Mouse (Mus musculus) limb, embryonic 11.5 days (tissue): ENCODE results near the gene Fpr2. TPM values are rescaled to one million over a fixed set of nuclear protein-coding genes. Genes with fewer than 3 reads are reported as not detected.
"Not testable (repeated sequence)": the region's sequence is repeated elsewhere in the genome, so short reads cannot be mapped to it uniquely, and the experiment has no call there.

Source experiments
- ATAC-seq: fragments of 200-750 bp; cut with Nextera tagmentation; 2 replicates; pipeline ENCODE4 v1.8.0; 2017; ENCODE audit warnings: low read depth; ENCODE audit not compliant: insufficient number of reproducible peaks, low FRiP score, low TSS enrichment
- DNase-seq: peaks from one replicate; pipeline ENCODE4 v3.0.0-alpha.2; 2015; ENCODE audit warnings: low spot score
- H3K27ac ChIP-seq: fragments of 300-500 bp; sonication (generic); replicated peaks from 2 replicates; pipeline ENCODE4 v1.5.1; 2014; ENCODE audit warnings: low read depth, mild to moderate bottlenecking, low read length
- H3K27me3 ChIP-seq: fragments of 300-500 bp; sonication (generic); 2 replicates; pipeline ENCODE4 v1.6.1; 2014; ENCODE audit warnings: mild to moderate bottlenecking, low read length, mixed read lengths; ENCODE audit not compliant: control insufficient read depth, insufficient read depth
- H3K36me3 ChIP-seq: fragments of 300-500 bp; sonication (generic); 2 replicates; pipeline ENCODE4 v1.6.1; 2014; ENCODE audit warnings: mild to moderate bottlenecking, low read length, moderate library complexity, mixed read lengths; ENCODE audit not compliant: control insufficient read depth, insufficient read depth
- H3K4me1 ChIP-seq: fragments of 300-500 bp; sonication (generic); 2 replicates; pipeline ENCODE4 v1.6.1; 2014; ENCODE audit warnings: low read length, mixed read lengths; ENCODE audit not compliant: control insufficient read depth, insufficient read depth
- H3K4me2 ChIP-seq: fragments of 300-500 bp; sonication (generic); 2 replicates; pipeline ENCODE4 v1.6.1; 2014; ENCODE audit warnings: low read depth, mild to moderate bottlenecking, moderate library complexity; ENCODE audit not compliant: severe bottlenecking
- H3K4me3 ChIP-seq: fragments of 300-500 bp; sonication (generic); 2 replicates; pipeline ENCODE4 v1.5.1; 2014; ENCODE audit warnings: low read depth, low read length
- H3K9ac ChIP-seq: fragments of 300-500 bp; sonication (generic); 2 replicates; pipeline ENCODE4 v1.6.1; 2014; ENCODE audit warnings: mild to moderate bottlenecking, low read length
- H3K9me3 ChIP-seq: fragments of 300-500 bp; sonication (generic); 2 replicates; pipeline ENCODE4 v1.6.1; 2016; ENCODE audit warnings: low read length; ENCODE audit not compliant: control insufficient read depth
- WGBS: fragments of 180-500 bp; shearing (Covaris S2); extraction: QIAGEN DNeasy Blood & Tissue Kit; methylation state at CpG from one replicate; pipeline ENCODE4 v1.1.7; 2014; 5-methylcytosine and 5-hydroxymethylcytosine counted together
- polyA plus RNA-seq: library from polyadenylated mRNA; unstranded; fragments of >200 nt; fragmentation: Nextera tagmentation; extraction: Ambion mirVana; gene quantifications from 2 replicates; pipeline ENCODE4 v1.2.1, GENCODE M21; 2014

The Fpr2 gene
- polyA plus RNA-seq, 1 experiment from 2014 or later, result not detected

DNA sequence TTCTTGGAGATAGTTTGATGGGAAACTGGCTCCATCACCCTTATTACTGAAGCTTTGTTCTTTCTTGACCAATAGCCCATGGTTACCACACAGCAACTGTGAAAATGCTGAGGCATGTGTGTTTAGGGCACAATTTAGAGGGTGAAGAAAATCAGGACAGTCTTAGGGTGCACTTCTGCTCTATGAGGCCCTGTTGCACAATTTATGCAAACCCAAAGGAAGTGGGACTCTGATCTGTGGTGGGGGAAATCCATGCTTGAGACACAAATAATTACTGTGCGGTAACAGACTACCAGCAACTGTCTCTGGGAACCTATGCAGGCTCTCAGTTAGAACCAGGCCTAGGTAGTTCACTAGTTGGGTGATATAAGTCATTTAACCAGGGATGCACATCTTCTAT lies 13.1 kb downstream of the Fpr2 start:
- no peak overlapping the region for H3K4me2 ChIP-seq
- H3K9ac ChIP-seq, result no peak overlapping the region
- H3K36me3 ChIP-seq, result no peaks in the 10 kb centered on the region
- no peaks in the 10 kb centered on the region; the same call in 1 of the 2 replicates for H3K9me3 ChIP-seq
- no peak overlapping the region for H3K27ac ChIP-seq
- H3K4me1 ChIP-seq, result no peaks in the 10 kb centered on the region
- ATAC-seq (no peak), DNase-seq (no peak)
- no peak overlapping the region for H3K4me3 ChIP-seq
- 96% methylated on average over 1 of the region's 1 CpGs for WGBS
- H3K27me3 ChIP-seq, result no peaks in the 10 kb centered on the region

DNA sequence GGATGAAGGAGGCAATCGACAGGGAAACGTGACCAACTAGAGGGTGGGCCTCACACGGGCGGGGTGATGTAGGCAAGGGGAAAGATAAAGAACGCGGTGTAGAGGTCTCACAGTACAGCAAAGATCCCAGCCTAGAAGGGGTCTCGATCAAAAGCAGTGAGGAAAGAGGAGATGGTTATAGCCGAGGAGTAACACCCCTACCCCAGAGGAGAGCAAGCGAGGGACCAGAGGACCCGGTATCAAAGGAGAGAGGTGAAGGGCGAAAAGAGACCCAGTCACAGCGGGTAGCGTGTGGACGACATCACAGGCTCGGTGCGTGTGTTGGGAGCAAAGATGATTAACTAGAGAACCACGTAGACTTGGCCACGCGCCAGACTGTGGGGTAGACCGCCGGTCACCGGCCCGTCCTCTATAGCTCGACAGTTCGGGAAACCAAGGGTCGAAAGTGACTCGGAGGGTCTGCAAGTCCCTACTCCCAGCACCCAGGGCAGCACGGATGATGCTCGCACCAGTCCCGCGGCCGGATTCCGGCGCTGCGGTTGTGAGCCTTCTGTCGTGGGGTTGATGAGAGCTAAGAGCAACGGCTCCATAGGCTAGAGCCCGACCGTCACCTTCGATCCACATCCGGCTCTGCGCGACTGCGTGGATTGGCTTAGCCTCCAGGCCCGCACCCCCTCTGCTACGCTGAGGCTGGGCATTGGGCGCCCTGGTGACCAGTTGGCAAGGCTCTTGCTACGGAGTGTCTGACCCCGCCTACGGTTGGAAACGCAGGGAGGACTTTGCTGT lies 22.2 kb downstream of the Fpr2 start:
- WGBS, result 20% methylated on average over 51 of the region's 51 CpGs

DNA sequence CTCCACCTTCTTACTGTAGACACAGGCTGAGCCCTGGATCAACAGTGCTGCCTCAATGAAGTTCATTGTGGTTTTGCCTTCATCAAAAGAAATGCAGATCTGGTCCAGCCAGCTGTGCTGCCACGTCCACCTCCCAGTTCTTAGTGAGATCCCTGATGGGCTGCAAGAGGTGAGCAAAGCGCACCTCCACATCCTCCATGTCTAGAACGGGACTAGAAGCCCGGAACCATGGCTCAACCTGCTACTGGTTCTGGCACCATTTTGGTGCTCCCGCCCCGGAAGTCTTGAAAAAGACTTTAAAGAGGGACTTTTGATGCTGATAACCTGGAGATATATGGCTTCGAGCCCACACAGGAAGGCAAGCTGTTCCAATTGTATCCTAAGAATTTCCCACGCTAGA lies 25.0 kb downstream of the Fpr2 start:
- not testable (repeated sequence) for H3K9ac ChIP-seq, H3K4me1 ChIP-seq, DNase-seq, H3K27ac ChIP-seq, H3K4me2 ChIP-seq, H3K36me3 ChIP-seq, H3K27me3 ChIP-seq, ATAC-seq, H3K9me3 ChIP-seq, H3K4me3 ChIP-seq
- 92% methylated on average over 8 of the region's 8 CpGs for WGBS

More for the DNA sequence above, 22.2 kb downstream of the Fpr2 start:
- peak overlapping the region; percentile 58 for H3K9ac ChIP-seq
- H3K9me3 ChIP-seq, result no peaks in the 10 kb centered on the region; the same call in 1 of the 2 replicates
- ATAC-seq (peak; percentile 98), DNase-seq (peak; percentile 86)
- no peaks in the 10 kb centered on the region for H3K36me3 ChIP-seq
- peak overlapping the region; percentile 41 for H3K4me3 ChIP-seq
- H3K4me2 ChIP-seq, result peak overlapping the region; percentile 48
- H3K27me3 ChIP-seq, result no peaks in the 10 kb centered on the region
- H3K4me1 ChIP-seq, result no peaks in the 10 kb centered on the region
- H3K27ac ChIP-seq, result no peak overlapping the region

DNA sequence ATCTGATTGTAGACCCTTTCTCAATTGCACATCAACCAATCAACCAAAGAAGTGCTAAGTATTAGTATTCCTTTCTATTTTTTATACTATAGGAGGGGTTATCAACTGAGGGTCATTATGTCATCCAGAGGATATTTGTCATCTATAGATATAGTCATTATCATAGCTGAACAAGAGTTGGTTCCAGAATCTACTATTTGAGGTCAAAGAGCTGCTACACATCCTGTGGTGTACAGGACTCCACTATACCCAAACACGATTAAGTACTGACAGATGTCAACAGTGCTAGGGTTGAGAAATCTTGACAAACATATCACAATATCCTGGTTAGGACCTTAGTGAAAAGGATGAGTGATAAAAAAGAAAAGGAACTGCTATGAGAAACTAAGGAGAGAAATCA lies 29.8 kb downstream of the Fpr2 start:
- DNase-seq (no peak), ATAC-seq (no peak)
- no peaks in the 10 kb centered on the region for H3K36me3 ChIP-seq
- H3K9ac ChIP-seq, result no peak overlapping the region
- no peaks in the 10 kb centered on the region for H3K9me3 ChIP-seq
- no peak overlapping the region for H3K4me2 ChIP-seq
- H3K27me3 ChIP-seq, result no peaks in the 10 kb centered on the region
- no peaks in the 10 kb centered on the region for H3K4me1 ChIP-seq
- no peak overlapping the region for H3K4me3 ChIP-seq
- H3K27ac ChIP-seq, result no peak overlapping the region
- 91% methylated on average over 1 of the region's 1 CpGs for WGBS

DNA sequence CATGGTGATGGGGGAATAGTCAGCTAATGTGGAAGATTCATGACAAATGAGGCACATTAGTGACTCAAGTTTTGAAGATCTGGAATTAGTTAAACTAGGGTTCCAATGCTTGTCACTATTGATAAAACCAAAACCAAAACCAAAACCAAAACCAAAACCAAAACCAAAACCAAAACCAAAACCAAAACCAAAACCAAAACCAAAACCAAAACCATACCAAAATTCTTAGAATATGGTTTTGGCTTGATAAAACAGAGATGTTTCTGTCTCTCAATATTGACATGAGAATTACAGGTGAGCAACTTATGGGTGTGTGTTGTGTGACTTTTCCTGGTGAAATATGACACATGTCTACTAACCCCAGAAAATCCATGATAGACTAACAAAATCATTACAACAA lies 30.2 kb downstream of the Fpr2 start:
- no peak overlapping the region for H3K9ac ChIP-seq

More for the DNA sequence above, 30.2 kb downstream of the Fpr2 start:
- Histone ChIP-seq H3K27me3 (no peaks in the 10 kb centered on the region), H3K36me3 (no peaks in the 10 kb centered on the region), H3K9me3 (no peaks in the 10 kb centered on the region), H3K4me2 (no peak overlapping the region), H3K27ac (no peak overlapping the region), H3K4me3 (no peak overlapping the region), H3K4me1 (no peaks in the 10 kb centered on the region)
- DNase-seq (no peak), ATAC-seq (no peak)

Other genes with a start within 250 kb of the Fpr2 start
- gene Vmn2r90, start 184.1 kb upstream of the Fpr2 start, polyA plus RNA-seq, result not detected in 2 replicates
- gene Spaca6, start 60.7 kb upstream of the Fpr2 start, polyA plus RNA-seq, result 35.5 and 39.7 TPM in 2 replicates
- 1.5 and 2.0 TPM in 2 replicates for gene Has1, start 32.6 kb upstream of the Fpr2 start, polyA plus RNA-seq
- not detected in 2 replicates for gene Fpr1, start 3.9 kb upstream of the Fpr2 start, polyA plus RNA-seq
- gene Fpr3, start within 50 bp of the Fpr2 start, polyA plus RNA-seq, result not detected in 2 replicates
- not detected in 2 replicates for gene Fpr-rs4, start 133.9 kb downstream of the Fpr2 start, polyA plus RNA-seq
- not detected in 2 replicates for gene Vmn2r124, start 161.6 kb downstream of the Fpr2 start, polyA plus RNA-seq
- gene Vmn2r91, start 197.2 kb downstream of the Fpr2 start, polyA plus RNA-seq, result not detected in 2 replicates